Mouse (Mus musculus) mouse embryonic stem cell (cell line): ENCODE data around the gene Snx32.

ENCODE experiments used
- in situ Hi-C, 2 experiments: fragments of 300-500 bp; cut with MboI; formaldehyde crosslinking; loops; 1 replicate in 1 of 2; 3 replicates in 1 of 2; pipeline ENCODE4 v1.14.3; 2019 to 2020; ENCODE audit warnings: low sequenced_read_pairs in 2 of 2, low pct_unique_long_range_greater_than_20kb in 1 of 2, mixed read lengths in 1 of 2; ENCODE audit not compliant: unreplicated experiment in 1 of 2

The Snx32 gene

DNA sequence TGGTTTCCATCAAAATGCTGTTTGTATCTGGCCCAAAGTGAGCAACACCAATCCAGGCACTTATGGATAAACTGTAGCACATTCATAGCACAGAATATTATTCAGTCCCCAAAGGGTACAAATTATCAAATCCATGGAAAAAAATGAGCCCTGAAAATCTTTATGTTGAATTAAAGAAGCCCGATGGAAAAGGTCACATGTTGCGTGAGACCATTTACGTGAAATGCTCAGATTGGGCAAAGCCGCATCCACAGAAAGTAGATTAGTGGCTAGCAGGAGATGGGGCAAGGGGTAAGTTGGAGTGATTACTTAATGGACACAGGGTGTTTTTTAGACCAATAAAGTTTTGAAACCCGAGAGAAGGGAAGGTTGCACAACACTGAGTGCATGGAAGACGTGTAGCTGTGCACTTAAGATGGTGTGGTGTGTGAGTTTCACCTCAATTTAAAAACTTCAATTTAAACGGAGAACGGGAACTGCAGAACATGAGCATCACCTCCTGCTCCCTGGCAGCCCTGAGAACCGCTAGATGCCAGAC is 65.9 kb downstream of the Snx32 start:
- in situ Hi-C loops: no loop called here
